Mouse (Mus musculus): ENCODE data around the gene Hnrnpu. TPM values are rescaled to one million over a fixed set of nuclear protein-coding genes. Genes with fewer than 3 reads are reported as not detected.

The Hnrnpu gene
- polyA plus RNA-seq (2016; fragmentation: Nextera tagmentation; extraction: Ambion mirVana), result 455 and 483 TPM in 2 replicates

- Histone ChIP-seq H3K36me3 (replicated peaks) (peaks cover 37% of the 10 kb centered on the region), H3K9me3 (no peaks in the 10 kb centered on the region), H3K27me3 (replicated peaks; ENCODE audit: low read depth, poor library complexity, severe bottlenecking) (no peaks in the 10 kb centered on the region), H3K4me1 (peaks cover 32% of the 10 kb centered on the region), H3K27ac (replicated peaks) (peak within 1 kb of the TSS; percentile 100), H3K4me3 (peak within 1 kb of the TSS; percentile 88)
- DNase-seq (ENCODE audit: low spot score), result peak; percentile 96
- under 1% methylated on average over 73 of the region's 73 CpGs for WGBS
Observed at GRCm38 (mm10) chr1:178337551-178338317, at the start of gene Hnrnpu. Gene Hnrnpu (minus strand): TSS chr1:178337797.

- Histone ChIP-seq H3K36me3 (replicated peaks) (no peaks in the 10 kb centered on the region), H3K27me3 (replicated peaks; ENCODE audit: low read depth, poor library complexity, severe bottlenecking) (no peaks in the 10 kb centered on the region), H3K4me1 (peaks cover 5% of the 10 kb centered on the region; the same call in 1 of the 2 replicates), H3K4me3 (no peak overlapping the region), H3K27ac (replicated peaks) (no peak overlapping the region), H3K9me3 (no peaks in the 10 kb centered on the region)
- no peak for DNase-seq (ENCODE audit: low spot score)
Observed at GRCm38 (mm10) chr1:178382165-178382564, 44.6 kb upstream of the Hnrnpu start.

- WGBS, result 78% methylated on average over 1 of the region's 1 CpGs
- Histone ChIP-seq H3K4me1 (peaks cover 2% of the 10 kb centered on the region; the same call in 1 of the 2 replicates), H3K4me3 (no peak overlapping the region), H3K27me3 (replicated peaks; ENCODE audit: low read depth, poor library complexity, severe bottlenecking) (no peaks in the 10 kb centered on the region), H3K9me3 (no peaks in the 10 kb centered on the region), H3K36me3 (replicated peaks) (no peaks in the 10 kb centered on the region), H3K27ac (replicated peaks) (no peak overlapping the region)
- DNase-seq (ENCODE audit: low spot score), result no peak
Observed at GRCm38 (mm10) chr1:178379224-178379623, 41.6 kb upstream of the Hnrnpu start.

- H3K27me3 ChIP-seq (replicated peaks; ENCODE audit: low read depth, poor library complexity, severe bottlenecking), result no peaks in the 10 kb centered on the region
- DNase-seq (ENCODE audit: low spot score), result no peak
- H3K36me3 ChIP-seq (replicated peaks), result no peaks in the 10 kb centered on the region
- no peak overlapping the region for H3K4me3 ChIP-seq
- no peaks in the 10 kb centered on the region for H3K9me3 ChIP-seq
- no peak overlapping the region for H3K27ac ChIP-seq (replicated peaks)
- H3K4me1 ChIP-seq, result no peaks in the 10 kb centered on the region
- 83% methylated on average over 3 of the region's 3 CpGs for WGBS
Observed at GRCm38 (mm10) chr1:178378115-178378514, 40.5 kb upstream of the Hnrnpu start.

GRCm38 (mm10) chr1:178376907-178377306 lies 39.3 kb upstream of the Hnrnpu start:
- Histone ChIP-seq H3K4me3 (no peak overlapping the region), H3K36me3 (replicated peaks) (no peaks in the 10 kb centered on the region), H3K27me3 (replicated peaks; ENCODE audit: low read depth, poor library complexity, severe bottlenecking) (no peaks in the 10 kb centered on the region), H3K9me3 (no peaks in the 10 kb centered on the region), H3K4me1 (no peaks in the 10 kb centered on the region), H3K27ac (replicated peaks) (no peak overlapping the region)
- no peak for DNase-seq (ENCODE audit: low spot score)
- 77% methylated on average over 2 of the region's 2 CpGs for WGBS

GRCm38 (mm10) chr1:178376061-178376460 lies 38.5 kb upstream of the Hnrnpu start:
- no peak for DNase-seq (ENCODE audit: low spot score)
- no peaks in the 10 kb centered on the region for H3K27me3 ChIP-seq (replicated peaks; ENCODE audit: low read depth, poor library complexity, severe bottlenecking)
- 88% methylated on average over 2 of the region's 2 CpGs for WGBS

GRCm38 (mm10) chr1:178375381-178375780 lies 37.8 kb upstream of the Hnrnpu start:
- Histone ChIP-seq H3K36me3 (replicated peaks) (no peaks in the 10 kb centered on the region), H3K4me1 (no peaks in the 10 kb centered on the region), H3K27me3 (replicated peaks; ENCODE audit: low read depth, poor library complexity, severe bottlenecking) (no peaks in the 10 kb centered on the region), H3K9me3 (no peaks in the 10 kb centered on the region), H3K27ac (replicated peaks) (no peak overlapping the region), H3K4me3 (no peak overlapping the region)
- no peak for DNase-seq (ENCODE audit: low spot score)

More at GRCm38 (mm10) chr1:178376061-178376460, 38.5 kb upstream of the Hnrnpu start:
- Histone ChIP-seq H3K4me1 (no peaks in the 10 kb centered on the region), H3K36me3 (replicated peaks) (no peaks in the 10 kb centered on the region), H3K9me3 (no peaks in the 10 kb centered on the region), H3K4me3 (no peak overlapping the region), H3K27ac (replicated peaks) (no peak overlapping the region)

- Histone ChIP-seq H3K4me1 (peaks cover 22% of the 10 kb centered on the region), H3K4me3 (no peak overlapping the region), H3K27ac (replicated peaks) (no peak overlapping the region), H3K9me3 (no peaks in the 10 kb centered on the region), H3K36me3 (replicated peaks) (no peaks in the 10 kb centered on the region), H3K27me3 (replicated peaks; ENCODE audit: low read depth, poor library complexity, severe bottlenecking) (no peaks in the 10 kb centered on the region)
- 86% methylated on average over 4 of the region's 4 CpGs for WGBS
- DNase-seq (ENCODE audit: low spot score), result no peak
Observed at GRCm38 (mm10) chr1:178372681-178373080, 35.1 kb upstream of the Hnrnpu start.

GRCm38 (mm10) chr1:178369272-178369651 lies 31.7 kb upstream of the Hnrnpu start:
- Histone ChIP-seq H3K4me3 (peak overlapping the region; percentile 62), H3K27ac (replicated peaks) (peak overlapping the region; percentile 82), H3K4me1 (peaks cover 24% of the 10 kb centered on the region), H3K9me3 (no peaks in the 10 kb centered on the region), H3K27me3 (replicated peaks; ENCODE audit: low read depth, poor library complexity, severe bottlenecking) (no peaks in the 10 kb centered on the region), H3K36me3 (replicated peaks) (no peaks in the 10 kb centered on the region)
- DNase-seq (ENCODE audit: low spot score), result peak; percentile 62
- 2% methylated on average over 11 of the region's 11 CpGs for WGBS

GRCm38 (mm10) chr1:178368548-178369271 lies 31.1 kb upstream of the Hnrnpu start:
- Histone ChIP-seq H3K27ac (replicated peaks) (peak overlapping the region; percentile 82), H3K36me3 (replicated peaks) (no peaks in the 10 kb centered on the region), H3K27me3 (replicated peaks; ENCODE audit: low read depth, poor library complexity, severe bottlenecking) (no peaks in the 10 kb centered on the region), H3K9me3 (no peaks in the 10 kb centered on the region), H3K4me3 (peak overlapping the region; percentile 62), H3K4me1 (peaks cover 24% of the 10 kb centered on the region)
- DNase-seq (ENCODE audit: low spot score), result peak; percentile 86
- 2% methylated on average over 36 of the region's 36 CpGs for WGBS

- Histone ChIP-seq H3K9me3 (no peaks in the 10 kb centered on the region), H3K4me3 (peak overlapping the region; percentile 62), H3K27me3 (replicated peaks; ENCODE audit: low read depth, poor library complexity, severe bottlenecking) (no peaks in the 10 kb centered on the region), H3K36me3 (replicated peaks) (no peaks in the 10 kb centered on the region), H3K27ac (replicated peaks) (peak overlapping the region; percentile 82; the same call in 1 of the 2 replicates), H3K4me1 (peaks cover 24% of the 10 kb centered on the region)
- no peak for DNase-seq (ENCODE audit: low spot score)
- 69% methylated on average over 6 of the region's 6 CpGs for whole genome bisulfite sequencing
Observed at GRCm38 (mm10) chr1:178368121-178368520, 30.5 kb upstream of the Hnrnpu start.

- no peak for DNase-seq (ENCODE audit: low spot score)
- WGBS, result 89% methylated on average over 6 of the region's 6 CpGs
- H3K36me3 ChIP-seq (replicated peaks), result no peaks in the 10 kb centered on the region
- H3K9me3 ChIP-seq, result no peaks in the 10 kb centered on the region
- no peak overlapping the region for H3K4me3 ChIP-seq
- H3K4me1 ChIP-seq, result peaks cover 24% of the 10 kb centered on the region
- H3K27me3 ChIP-seq (replicated peaks; ENCODE audit: low read depth, poor library complexity, severe bottlenecking), result no peaks in the 10 kb centered on the region
- no peak overlapping the region for H3K27ac ChIP-seq (replicated peaks)
Observed at GRCm38 (mm10) chr1:178365171-178365570, 27.6 kb upstream of the Hnrnpu start.

- Histone ChIP-seq H3K27me3 (replicated peaks; ENCODE audit: low read depth, poor library complexity, severe bottlenecking) (no peaks in the 10 kb centered on the region), H3K4me3 (no peak overlapping the region), H3K9me3 (no peaks in the 10 kb centered on the region), H3K36me3 (replicated peaks) (no peaks in the 10 kb centered on the region), H3K4me1 (no peaks in the 10 kb centered on the region), H3K27ac (replicated peaks) (no peak overlapping the region)
- WGBS, result 76% methylated on average over 2 of the region's 2 CpGs
- no peak for DNase-seq (ENCODE audit: low spot score)
Observed at GRCm38 (mm10) chr1:178360702-178361101, 23.1 kb upstream of the Hnrnpu start.
